ENCODE assay signal across 9 mouse cellular contexts in genomic region chr4:49251262-49251661, GRCm38 (mm10).
A peak's percentile ranks its signal among the peaks of the same experiment; 100 is the strongest.
DNase-seq lines count a peak whose midpoint lies in the region; ATAC-seq lines count a peak whose summit lies in the region.
"Had no signal": no experiment of that assay in that cellular context is flagged by ENCODE, and none has a peak within 500 bp of the region (broad histone marks: within the 10 kb centered on the region; RNA-seq: fewer than 3 reads in every experiment).

No protein-coding gene starts in this region.

- DNase-seq in cerebellum, adult 9-10 months = peak; percentile 5
- no peak for DNase-seq in cerebellum, adult 11 months
- DNase-seq in kidney, postnatal 10 days = peak; percentile 45
- no peak for DNase-seq in kidney, adult 11 months
- DNase-seq in ES-CJ7 (ENCODE audit: low read depth, low spot score) = peak; percentile 2
- peak; percentile 10 for DNase-seq in layer of hippocampus, adult 9-10 months (ENCODE audit: low spot score)
- no peak for DNase-seq in thymus, postnatal 36 days
- DNase-seq: adrenal gland, adult 8-10 months had no signal

- no peak for ATAC-seq in erythroid progenitor cell, adult 5-6 weeks (replicated peaks; ENCODE audit: low FRiP score, poor library complexity, severe bottlenecking)

Comparison
In these comparisons a context has a peak if more than half of its experiments do, and no peak if none do; other contexts are left out.
1. DNase-seq: peak in cerebellum, adult 9-10 months (single experiment), kidney, postnatal 10 days (single experiment), ES-CJ7 (single experiment) and layer of hippocampus, adult 9-10 months (single experiment); none in cerebellum, adult 11 months (single experiment), kidney, adult 11 months (single experiment) and thymus, postnatal 36 days (0 of 2).